Mouse (Mus musculus) heart, postnatal 25 days (tissue): ENCODE measurements at regions not wholly inside any gene's neighbourhood (a gene's known extent, or its start where the extent isn't known, plus 50 kb on each side); places are given as distances from the start of the nearest gene placed in this dataset.

ENCODE experiments used
- DNase-seq: peaks from one replicate; pipeline ENCODE4 v3.0.0; 2022; ENCODE audit warnings: low spot score
- intact Hi-C: fragments of 180-260 bp; cut with DNase I; formaldehyde crosslinking; loops from one replicate; pipeline ENCODE4 v1.15.1; 2025

DNA sequence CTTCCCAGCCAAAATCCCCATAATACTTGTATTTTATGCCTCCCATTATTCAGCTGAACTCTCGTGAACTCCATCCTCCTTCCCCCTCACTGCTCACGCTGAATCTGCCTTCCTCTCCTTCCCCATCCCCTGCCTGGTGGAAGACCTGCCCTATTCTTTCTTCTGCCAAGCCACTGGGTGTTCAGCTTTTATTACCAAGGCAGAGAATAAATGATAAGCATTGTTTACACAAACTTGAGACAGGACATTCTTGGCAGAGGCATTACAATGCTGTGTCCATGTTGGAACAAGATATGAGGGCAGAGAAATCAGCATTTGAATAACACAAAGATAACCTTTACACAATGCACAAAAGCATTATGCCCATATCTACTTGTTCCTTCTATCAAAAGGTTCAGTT, 80.2 kb downstream of the Dhrs2 start:
- DNase-seq = no peak

DNA sequence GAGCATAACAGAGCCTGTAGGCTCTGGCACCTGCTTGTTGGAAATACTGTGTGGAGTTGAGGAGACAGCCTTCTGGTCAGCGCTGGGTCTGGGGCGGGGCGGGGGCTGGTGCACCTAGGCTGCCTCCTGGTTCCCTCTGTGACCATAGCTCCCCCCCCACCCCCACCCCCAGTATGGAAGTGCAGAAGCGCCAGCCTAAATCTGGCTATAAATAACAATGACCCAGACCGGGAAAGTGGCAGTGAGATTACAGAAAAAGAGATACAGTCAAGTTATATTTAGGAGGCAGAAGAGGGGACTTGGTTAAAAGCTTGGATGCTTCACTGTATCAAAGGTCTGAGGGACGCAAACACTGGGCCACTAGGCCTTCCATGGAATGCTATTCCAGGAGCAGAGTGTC, 91.8 kb downstream of the Dhrs2 start:
- intact Hi-C loops = no loop called here
- DNase-seq = no peak

More for the DNA sequence above, 80.2 kb downstream of the Dhrs2 start:
- intact Hi-C loops = loop anchor here (2.0 kb wide), 1 partner anchor 85 kb away; no protein-coding TSS in a partner anchor

DNA sequence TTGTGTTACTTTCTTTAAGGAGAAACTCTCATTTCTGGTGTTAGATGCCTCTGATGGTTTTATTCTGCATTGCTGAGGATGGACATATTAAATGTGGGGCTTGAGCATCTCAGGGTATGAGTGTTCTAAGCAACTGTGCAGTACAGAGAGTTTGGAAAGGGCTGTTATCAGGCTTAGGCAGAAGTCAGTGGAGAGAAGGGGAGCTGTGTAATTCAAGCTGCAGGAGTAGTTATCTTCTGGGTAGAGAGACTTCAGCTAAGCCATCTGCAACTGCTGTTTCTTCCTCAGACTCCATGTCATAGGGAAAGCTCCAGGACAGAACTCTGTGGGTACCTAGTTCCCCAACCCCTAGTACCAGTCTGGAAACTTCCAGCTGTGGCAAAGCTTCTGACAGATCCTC, 102.1 kb downstream of the Dhrs2 start:
- no peak for DNase-seq
- intact Hi-C loops = no loop called here

GRCm38 (mm10) chr14:55324335-55324734, 102.5 kb downstream of the Dhrs2 start:
- no peak for DNase-seq
- intact Hi-C loops = no loop called here

GRCm38 (mm10) chr14:55333812-55334211, 112.0 kb downstream of the Dhrs2 start:
- DNase-seq = no peak
- intact Hi-C loops = no loop called here

DNA sequence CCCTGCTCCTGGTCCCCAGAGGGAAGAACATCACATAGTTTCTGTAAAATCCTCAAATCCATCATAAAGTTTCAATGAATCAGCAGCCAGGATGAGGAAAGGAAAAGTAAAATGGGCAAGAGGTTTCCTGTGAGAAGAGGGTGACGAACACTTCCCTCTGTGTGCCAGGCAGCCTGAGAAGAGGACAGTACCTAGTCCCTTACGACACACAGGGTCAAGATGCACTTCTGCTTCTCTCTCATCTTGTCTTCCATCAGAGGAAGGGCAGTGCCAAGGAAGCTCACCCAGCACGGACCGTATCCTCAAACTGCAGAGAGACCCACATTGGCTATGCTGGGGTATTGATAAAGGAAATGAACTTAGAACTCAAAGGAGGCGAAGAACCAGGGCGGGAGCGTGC, 112.5 kb downstream of the Dhrs2 start:
- intact Hi-C loops = no loop called here
- no peak for DNase-seq

DNA sequence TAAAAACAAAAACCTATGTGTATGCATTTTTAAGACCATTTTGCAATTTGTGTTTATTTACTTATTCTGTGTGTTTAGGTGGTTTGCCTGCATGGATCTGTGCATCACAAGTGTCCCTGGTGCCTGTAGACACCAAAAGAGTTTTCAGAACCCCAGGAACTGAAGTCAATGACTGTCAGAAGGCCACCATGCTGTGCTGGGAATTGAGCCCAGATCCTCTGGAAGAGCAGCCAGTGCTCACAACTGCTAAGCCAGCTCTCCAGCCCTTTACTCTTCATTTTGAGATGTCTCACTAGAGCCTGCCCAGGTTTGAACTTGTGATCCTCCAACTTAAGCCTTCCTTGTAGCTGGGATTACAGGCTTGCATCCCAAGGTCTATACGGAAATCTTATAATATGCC, 113.8 kb downstream of the Dhrs2 start:
- intact Hi-C loops = no loop called here
- no peak for DNase-seq

DNA sequence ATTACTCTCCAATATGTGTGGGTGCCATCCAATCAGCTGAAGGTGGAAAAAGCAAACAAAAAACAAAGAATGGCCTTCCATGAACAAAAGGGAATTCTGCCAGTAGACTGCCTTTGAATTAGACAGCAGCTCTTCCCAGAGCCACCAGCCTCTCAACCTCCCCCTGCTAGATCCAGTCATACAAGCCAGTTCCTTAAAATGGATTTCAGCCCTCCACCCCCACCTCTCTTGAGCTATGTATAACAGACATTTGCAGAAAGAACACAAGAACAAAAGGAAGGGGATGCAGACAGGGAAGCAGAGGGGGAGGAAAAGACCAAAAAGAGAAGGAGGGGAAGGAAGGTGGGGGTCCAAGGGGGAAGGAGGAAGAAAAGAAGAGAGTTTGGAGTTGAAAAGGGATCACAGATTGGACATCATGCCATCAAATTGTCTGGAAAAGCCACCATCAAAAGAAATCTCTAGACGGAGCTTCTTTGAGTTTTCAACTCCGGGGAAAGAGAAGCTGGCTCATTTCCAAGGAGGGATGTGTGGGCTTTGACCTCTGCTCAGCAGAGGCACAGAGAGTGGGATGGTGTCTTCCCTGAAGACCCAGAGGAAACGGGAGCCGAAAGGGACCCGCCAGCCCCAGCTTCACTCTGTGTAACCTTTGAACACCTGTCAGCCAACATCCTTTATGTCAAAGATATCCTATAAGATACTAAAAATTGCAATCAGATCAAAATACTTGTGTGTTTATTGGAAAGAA, 114.8 kb downstream of the Dhrs2 start:
- intact Hi-C loops = no loop called here
- no peak for DNase-seq

DNA sequence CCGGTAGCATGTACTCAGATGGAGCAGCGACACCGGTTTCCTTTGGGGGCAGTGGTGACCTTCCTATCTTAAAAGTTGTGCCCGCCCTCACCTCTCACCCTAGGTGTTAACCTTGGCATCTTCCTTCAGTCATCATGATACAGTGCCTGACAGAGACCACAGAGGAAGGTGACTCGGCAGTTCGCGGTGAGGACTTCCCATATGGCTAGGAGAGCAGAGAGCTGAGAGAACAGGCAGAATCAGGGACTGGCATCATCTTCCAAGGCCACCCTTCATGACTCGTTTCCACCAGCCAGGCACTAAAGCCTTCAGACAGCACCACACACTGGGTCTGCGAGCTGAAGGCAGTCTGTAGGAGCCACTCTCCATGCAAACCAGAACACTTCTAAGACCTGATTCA, 116.2 kb downstream of the Dhrs2 start:
- no peak for DNase-seq
- intact Hi-C loops = no loop called here

DNA sequence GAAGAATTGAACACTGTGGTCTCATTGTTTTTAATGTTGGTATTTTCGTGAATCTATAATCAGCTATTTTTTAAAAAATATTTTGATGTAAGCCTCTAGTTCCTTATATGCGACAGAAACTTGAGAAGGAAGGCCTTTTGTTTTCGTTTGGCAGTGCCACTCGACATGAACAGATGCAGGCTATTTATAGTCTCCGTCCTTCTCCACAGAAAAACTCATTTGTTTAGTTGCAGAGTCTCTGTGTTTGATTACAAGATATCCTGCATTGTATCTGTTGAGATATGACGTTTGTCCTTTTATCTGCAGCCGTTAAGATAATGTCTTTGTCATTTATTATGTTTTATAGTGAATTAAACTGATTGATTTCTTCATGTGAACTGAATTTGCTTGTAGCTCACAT, 116.7 kb downstream of the Dhrs2 start:
- DNase-seq = no peak
- intact Hi-C loops = no loop called here

- DNase-seq = no peak
- intact Hi-C loops = no loop called here
These were observed 117.3 kb downstream of the Dhrs2 start for GRCm38 (mm10) chr14:55339036-55339614.

DNA sequence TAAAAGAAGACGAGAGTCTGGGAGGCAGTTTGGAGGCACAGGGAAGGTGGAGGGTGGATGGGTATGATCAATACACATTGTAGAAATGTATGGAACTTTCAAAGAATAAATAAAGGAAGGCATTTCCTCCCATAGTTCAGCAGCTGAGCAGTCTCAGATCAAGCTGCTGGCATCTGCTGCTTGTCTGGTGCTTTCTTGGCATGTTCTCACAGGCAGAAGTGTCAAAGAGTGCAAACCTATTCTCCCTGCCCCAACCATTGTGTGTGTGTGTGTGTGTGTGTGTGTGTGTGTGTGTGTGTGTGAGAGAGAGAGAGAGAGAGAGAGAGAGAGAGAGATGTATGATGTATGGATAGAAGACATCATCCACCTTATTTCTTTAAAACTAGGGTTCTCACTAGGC, 121.5 kb downstream of the Dhrs2 start:
- intact Hi-C loops = no loop called here
- DNase-seq = no peak

GRCm38 (mm10) chr14:55343914-55344313, 122.1 kb downstream of the Dhrs2 start:
- DNase-seq = no peak
- intact Hi-C loops = no loop called here

DNA sequence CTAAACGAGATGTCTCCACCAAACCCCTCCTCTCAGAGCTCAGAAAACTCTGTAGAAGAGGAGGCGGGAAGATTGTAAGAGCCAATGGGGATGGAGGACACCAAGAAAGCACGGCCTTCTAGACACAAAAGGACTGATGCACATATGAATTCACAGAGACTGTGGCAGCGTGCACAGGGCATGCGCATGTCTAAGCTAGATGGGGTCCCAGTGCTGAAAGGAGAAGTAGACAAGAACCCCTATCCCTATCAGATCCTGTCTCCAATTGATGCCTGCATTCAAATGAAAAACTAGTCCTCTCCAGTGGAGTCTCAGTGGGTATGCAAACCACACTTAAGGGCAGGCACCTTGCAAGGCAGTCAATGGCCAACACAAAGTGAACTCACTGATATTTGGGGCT, 123.3 kb downstream of the Dhrs2 start:
- intact Hi-C loops = no loop called here
- DNase-seq = no peak

- DNase-seq = no peak
- intact Hi-C loops = no loop called here
These were observed 126.3 kb downstream of the Dhrs2 start for GRCm38 (mm10) chr14:55348098-55348497.

- intact Hi-C loops = no loop called here
- no peak for DNase-seq
These were observed 121.3 kb upstream of the Dhrs4 start for GRCm38 (mm10) chr14:55357258-55357657.

GRCm38 (mm10) chr14:55358429-55358828, 120.1 kb upstream of the Dhrs4 start:
- DNase-seq = no peak
- intact Hi-C loops = no loop called here

DNA sequence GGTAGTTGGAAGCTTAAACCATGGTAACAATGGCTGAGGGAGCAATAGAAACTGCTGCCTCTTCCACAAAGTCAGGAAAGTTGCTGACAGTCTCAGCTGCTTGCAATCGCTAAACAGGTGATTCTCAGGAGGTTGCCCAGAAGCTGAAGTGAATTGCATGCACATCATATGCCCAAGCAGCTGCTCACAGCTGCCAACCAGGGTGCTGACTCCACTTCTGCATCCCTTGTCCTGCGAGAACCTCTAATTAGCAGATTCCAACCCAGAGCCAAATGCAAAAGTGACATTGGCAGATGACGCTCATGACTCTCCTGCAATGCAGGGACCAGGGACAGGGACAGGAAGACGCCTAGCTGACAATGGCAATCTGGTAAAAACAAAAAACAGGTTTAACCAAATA, 116.2 kb upstream of the Dhrs4 start:
- intact Hi-C loops = no loop called here
- DNase-seq = no peak

GRCm38 (mm10) chr14:55362757-55363156, 115.8 kb upstream of the Dhrs4 start:
- DNase-seq = no peak
- intact Hi-C loops = no loop called here

DNA sequence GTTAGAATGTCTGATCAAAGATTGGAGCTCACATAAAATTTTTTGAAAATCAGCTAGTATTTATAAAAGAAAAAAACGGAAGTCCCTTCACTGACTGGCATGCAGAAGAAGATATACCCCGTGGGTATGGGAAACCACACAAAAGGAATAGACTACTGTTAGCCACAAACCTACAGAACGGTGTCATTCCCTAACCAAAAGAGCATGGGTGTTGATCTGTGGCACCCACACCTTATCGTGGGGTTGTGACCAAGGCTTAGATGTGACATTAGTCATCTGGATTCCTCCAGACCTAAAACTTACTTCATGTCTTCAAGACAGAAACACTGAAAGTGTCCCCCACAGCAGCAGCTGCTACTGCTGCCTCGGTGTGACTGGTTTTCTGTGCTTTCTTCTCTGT, 108.2 kb upstream of the Dhrs4 start:
- intact Hi-C loops = no loop called here
- DNase-seq = no peak

DNA sequence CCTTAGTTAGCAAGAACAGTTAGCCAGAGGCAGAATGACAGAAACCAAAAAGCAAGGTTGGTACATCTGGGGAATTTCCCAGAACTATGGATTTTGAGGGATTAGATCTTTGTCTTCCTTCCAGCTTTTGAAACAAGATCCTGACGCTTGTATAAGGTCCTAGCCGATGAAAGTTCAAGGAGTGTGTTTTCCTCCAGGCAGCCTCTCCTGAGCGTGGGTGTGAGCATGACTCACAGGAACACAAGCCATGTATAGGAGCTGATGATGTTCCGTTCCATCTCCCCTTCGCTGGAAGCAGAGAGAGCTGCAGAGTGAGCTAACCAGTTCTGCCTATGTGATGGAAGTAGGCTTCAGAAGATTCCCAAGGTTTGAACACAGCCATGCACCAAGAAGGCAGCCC, 105.6 kb upstream of the Dhrs4 start:
- no peak for DNase-seq
- intact Hi-C loops = no loop called here

DNA sequence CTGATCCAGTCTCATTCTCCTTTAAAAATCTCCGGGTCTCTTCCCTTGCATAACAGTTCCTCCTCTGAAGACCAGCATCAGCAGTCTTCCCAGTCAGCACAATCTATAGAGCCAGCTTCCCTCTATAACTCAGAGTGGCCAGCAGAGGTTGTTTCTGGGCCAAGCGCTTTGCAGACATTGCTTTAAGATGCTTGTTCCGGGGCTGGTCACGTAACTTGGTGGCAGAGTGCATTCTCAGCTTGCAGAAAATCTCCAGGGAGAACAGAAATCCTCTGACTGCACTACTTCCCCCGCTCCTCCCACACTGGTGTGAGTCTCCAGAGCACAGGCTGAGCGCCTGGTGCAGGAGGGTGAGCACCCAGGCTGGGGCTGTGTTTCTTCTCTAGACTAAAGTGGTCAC, 91.8 kb upstream of the Dhrs4 start:
- intact Hi-C loops = loop anchor here (2.0 kb wide), 1 partner anchor 84 kb away; no protein-coding TSS in a partner anchor
- DNase-seq = peak; percentile 8
